Mouse (Mus musculus): ENCODE measurements around the gene Specc1. TPM values are rescaled to one million over a fixed set of nuclear protein-coding genes. Genes with fewer than 3 reads are reported as not detected.
"Not testable (repeated sequence)": the region's sequence is repeated elsewhere in the genome, so short reads cannot be mapped to it uniquely, and the experiment has no call there.

The Specc1 gene
- 6.5 and 12.0 TPM in 2 replicates for polyA plus RNA-seq (2012; rRNA removed)

DNA sequence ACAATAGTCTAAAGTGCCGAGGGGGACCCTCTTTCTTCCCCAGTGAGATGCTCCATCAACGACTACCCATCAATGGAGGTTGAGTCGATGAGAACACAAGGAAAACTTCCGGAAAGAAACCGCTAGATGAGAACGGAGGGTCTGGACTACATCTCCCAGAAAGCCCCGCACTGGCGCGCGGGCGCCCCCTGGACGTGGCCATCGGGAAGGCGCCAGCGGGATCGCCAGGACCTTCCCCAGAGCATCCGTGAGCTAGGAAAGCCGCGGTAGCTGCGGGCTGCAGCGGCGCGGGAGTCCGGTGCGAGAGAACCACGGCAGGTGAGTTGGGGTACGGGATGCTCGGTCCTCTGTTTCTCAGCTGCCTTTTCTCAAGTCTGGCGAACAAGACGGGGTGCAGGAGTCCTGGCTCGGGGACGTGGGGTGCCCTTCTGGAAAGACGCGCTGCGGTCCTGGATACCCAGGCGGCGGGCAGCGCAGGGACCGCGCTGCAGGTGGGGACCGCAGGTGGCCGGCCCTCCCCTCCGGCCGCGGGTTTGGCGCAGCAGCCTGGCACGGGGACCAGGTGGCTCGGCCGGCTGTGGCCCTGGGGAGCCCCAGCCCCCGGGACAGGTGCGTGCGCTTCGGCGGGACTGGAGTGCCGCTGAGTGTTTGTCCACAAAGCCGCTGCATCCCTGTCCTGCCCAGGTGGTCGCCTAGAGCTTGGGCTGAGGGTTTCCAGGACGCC, at the start of gene Specc1:
TSS of gene Specc1 (plus strand) at position 192 of the 724 bp plus-strand sequence.
- under 1% methylated on average over 58 of the region's 58 CpGs for WGBS
- DNase-seq (ENCODE audit: low read depth, low spot score): peak; percentile 44

DNA sequence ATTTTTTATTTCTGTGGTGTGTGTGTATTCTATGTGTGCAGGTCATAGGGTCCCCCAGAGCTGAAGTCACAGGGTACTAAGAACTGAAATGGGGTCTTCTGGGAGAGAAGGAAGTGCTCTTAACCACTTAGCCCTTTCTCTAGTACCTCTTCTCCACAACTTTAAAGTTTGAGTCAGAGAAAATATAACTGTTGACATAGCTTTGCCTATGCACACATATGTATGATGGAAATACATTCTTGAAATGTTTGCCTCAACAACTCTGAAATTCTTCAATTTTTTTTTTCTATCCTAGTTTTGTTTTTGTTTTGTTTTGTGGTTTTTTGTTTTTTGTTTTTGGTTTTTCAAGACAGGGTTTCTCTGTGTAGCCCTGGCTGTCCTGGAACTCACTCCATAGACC, 48.2 kb upstream of the Specc1 start:
- DNase-seq (ENCODE audit: low read depth, low spot score): no peak

DNA sequence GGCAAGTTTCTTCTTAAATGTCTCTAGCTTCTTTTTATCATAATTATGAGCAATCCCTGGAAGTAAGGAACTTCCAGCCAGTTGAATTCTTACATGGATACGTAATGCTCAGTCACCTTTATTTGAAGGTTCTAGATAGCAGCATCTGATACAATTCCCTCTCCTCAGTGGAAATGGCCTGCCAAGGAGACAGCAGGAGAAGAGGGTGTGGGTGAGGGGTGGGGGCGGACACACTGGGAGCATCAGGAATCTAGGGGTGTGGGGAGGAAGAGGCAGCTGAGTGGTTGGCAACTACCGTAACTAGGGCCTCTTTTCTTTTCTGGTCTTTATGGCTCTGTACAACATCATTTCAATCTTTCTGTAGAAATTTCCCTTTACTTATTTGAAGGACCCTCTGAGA, 36.9 kb upstream of the Specc1 start:
- DNase-seq (ENCODE audit: low read depth, low spot score): no peak
- 98% methylated on average over 3 of the region's 3 CpGs for WGBS

DNA sequence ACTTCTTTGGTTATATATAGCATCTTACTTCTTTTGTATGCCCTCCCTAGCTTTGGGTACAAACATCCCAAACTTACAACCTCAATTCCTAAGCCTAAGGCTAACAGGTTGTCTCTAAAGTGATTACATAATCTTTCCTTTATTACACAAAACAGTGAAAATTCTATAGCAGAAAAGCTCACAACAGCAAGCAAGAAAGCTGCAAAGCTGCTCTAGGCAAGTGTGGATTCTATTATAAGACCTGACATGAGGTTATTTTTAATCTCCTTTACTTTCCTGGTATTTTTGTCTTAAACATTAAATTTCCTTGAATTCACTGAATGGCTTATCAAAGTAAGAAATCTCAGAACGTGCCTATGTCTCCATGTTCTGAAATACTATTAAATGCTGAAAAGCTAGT, 33.3 kb upstream of the Specc1 start:
- DNase-seq (ENCODE audit: low read depth, low spot score): no peak
- WGBS: 75% methylated on average over 1 of the region's 1 CpGs

DNA sequence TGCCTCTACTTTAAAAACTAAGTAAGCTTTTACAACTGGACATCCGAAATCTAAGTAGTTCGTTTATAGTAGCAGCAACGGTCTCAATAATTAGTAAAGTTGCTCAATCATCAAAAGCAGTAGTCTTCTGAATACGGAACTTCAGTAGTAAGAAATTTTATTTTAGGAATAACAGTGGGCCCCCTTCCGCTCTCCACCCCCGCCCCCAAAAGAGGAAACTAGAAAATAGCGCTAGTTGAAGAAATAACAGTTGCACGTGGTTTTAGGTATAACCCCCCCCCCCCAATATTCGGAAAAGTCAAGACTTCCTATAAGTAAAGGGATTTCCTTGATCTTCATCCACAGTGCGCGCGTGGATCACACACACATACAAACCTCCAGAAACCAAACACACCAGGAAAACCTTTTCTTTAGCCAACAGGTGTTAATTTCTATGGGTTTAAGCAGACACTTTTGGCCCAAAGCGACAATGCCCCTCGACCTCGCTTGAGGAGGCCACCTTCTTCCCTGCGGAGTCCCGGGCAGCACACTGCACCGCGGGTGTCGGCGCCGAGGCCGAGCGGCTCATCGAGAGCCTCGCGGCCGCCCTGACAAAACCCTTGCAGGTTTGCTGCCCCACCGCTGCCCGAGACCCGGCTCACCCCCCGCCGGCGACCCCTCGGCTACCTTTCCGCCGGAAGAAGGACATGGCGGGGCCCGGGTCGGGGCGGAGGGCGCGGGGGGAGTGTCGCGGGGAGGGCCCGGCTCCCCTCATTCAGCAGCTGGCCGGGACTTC, 27.1 kb upstream of the Specc1 start:
- under 1% methylated on average over 47 of the region's 47 CpGs for WGBS
- DNase-seq (ENCODE audit: low read depth, low spot score): peak; percentile 6

DNA sequence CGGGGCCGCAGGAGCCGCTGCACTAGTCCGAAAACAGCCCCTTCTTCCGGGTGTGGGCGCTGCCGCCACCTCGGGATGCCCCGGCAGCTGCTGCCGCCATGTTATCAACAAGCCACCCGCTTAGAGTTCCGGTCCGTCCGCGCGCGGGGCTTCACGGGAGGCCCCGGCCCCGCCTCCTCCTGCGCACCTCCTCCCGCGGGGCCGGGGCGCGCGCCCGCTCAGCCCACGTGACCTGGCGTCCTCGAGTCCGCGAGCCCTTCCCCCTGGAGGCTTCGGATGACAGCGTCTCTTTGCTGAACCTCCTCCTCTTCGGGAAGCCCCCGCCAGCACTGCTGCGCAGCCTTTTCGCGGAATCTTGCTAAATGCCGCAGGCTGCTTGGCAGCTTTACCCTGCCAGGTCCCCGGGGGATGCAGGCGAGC, 26.5 kb upstream of the Specc1 start, which contains the start of gene Akap10:
TSS of gene Akap10 (minus strand) at position 155 of the 420 bp plus-strand sequence.
- WGBS: under 1% methylated on average over 43 of the region's 43 CpGs
- peak; percentile 80 for DNase-seq (ENCODE audit: low read depth, low spot score)

DNA sequence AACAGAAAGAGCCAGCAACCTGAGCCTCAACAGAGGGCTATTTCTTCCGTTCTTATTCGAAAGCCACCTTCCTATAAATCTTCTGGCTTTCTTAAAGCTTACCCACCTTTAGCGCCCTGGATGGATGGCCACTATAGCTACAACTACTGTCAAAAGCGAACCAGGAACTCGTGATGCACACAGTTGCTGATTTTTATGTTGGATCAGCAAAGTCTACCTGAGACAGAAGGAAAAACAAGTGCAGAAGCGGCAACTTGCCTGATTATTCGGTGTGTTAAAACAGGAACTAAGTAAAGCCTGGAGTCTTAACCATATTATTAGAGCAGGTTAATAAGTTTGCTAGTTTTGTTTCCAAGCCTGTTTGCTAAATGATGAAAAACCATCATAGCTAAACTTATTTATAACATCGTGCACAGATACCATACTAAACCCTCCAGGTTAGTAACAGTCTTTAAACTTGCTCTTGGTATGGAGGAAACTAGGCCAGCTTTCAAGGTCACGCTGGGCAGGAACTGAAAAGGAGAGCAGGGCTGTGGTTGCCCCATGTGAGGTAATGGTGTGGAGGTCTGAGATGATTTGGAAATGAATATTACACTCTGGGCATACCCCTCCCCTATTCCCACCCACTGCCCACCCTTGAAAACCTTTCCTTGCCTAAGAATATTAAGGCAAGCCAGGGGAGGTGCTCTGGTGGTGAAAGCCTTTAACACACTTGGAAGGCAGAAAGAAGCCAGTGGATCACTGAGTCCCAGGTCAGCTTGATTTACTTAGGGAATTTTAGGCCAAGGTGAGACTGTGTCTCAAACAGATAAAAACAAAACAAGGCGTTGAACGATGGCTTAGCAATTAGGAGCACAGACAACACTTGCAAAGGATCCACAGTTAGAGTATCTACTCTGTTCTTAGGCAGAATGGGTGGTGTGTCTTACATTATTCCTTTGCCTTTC, 25.6 kb upstream of the Specc1 start:
- WGBS: 22% methylated on average over 11 of the region's 11 CpGs
- no peak for DNase-seq (ENCODE audit: low read depth, low spot score)

DNA sequence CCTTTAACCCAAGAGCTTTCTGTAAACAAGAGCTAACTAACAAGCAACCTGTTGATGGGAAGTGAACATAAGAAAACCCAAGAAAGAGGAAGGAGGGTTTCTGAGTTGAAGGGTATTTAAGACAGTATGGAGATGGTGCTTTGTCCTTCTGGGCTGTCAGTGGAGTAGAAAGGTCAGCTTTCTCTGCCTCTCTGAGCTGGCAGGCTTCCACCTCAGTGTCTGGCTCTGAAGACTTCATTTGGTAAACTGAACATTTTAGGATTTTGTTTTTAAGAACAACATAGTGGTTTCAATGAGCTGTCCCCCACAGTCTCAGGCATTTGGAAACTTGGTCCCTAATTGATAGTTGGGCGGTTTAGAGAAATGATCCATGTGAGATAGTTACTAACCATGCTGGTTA, 18.8 kb upstream of the Specc1 start:
- WGBS: 87% methylated on average over 1 of the region's 1 CpGs
- no peak for DNase-seq (ENCODE audit: low read depth, low spot score)

DNA sequence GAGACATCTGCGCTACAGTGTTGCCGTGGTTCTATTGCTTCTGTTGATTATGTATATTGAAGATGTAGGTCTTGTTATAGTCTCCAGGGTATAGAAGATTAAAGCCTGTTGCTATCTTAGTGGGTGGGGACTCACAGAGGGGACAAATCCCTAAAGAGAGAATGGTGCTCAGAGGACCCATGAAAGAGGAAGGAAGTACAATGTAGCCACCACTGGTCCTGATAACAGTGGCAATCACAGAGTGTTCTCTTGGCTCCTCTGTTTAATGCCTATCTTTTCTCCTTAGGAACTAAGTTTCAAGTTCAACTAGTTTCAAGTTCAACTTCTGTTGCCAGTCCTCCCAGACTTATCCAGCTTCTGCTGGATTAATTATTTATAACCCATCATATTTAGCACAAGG, 13.7 kb upstream of the Specc1 start:
- 86% methylated on average over 2 of the region's 2 CpGs for WGBS
- no peak for DNase-seq (ENCODE audit: low read depth, low spot score)

DNA sequence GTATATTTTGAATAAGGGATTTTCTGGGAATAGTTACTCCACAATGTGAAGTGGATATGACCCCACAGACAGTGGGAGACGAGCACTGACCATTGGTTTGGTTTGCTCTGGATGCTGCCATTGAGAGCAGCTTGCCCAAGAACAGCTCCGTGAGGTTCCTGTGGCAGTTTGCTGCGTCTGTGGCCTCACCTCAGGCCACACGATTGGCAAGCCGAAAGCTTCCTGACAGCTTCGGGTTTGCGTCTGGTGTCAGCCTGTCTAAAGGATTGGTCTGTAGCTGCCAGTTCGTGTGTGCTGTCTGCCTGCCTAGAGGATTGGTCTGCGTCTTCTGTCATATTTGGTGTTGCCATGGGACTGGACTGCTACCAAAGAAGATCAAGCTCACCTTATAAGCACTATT, 12.1 kb upstream of the Specc1 start:
- 83% methylated on average over 9 of the region's 9 CpGs for WGBS
- no peak for DNase-seq (ENCODE audit: low read depth, low spot score)

DNA sequence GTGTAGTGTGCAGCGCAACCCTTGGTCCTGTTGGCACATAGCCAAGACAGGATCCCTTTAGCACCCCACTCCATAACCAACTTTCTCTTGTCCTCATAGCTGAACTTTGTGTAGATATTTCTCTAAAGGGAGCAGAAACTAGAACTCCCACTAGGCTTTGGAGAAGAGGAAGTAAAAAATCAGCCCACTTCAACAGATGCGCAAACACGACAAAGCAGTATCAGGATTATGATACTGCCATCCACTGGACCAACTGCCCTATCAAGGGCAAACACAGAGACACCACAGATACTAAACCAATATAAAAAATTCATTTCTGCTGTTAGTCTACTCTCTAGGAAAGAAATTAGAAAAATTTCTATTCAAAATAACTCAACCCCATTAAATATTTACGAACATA, 10.0 kb upstream of the Specc1 start:
- WGBS: 87% methylated on average over 4 of the region's 4 CpGs
- no peak for DNase-seq (ENCODE audit: low read depth, low spot score)

DNA sequence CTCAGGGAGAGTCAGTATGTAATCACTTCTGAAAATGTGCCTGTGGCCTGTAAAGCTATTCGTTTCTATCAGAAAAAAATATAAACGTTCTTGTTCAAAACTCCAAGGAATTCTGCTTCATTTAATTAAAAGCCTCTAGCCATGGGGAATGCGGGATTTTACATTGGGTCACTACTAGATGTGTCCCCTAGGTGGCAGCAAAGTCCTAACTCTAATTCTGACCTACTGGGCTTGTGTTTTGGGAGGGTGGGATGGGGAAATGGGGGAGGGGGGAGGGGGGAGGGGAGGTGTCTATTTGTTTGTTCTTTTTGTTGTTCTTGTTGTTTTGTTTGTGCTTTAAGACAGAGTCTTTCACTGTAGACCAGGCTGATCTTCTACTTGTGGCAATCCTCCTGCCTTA, 7.2 kb upstream of the Specc1 start:
- DNase-seq (ENCODE audit: low read depth, low spot score): no peak

DNA sequence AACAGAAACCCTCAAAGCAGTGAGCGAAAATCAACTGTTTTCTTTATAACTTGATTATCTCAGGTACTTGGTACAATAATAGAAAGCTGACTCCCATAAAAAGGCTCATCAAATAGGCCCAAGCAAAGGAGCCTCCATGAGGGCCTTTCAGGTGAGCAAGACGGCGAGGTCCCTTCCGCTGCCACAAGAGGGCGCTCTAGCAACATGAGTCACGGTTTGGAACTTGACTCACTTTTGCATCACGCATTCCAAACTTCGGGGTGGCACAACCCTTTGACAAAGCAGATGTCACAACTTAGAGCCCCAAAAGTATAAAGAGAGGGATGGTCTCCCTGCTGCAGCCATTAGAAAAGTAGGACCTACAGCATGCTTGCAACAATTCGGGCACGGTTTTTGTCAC, 5.9 kb upstream of the Specc1 start:
- 18% methylated on average over 10 of the region's 10 CpGs for WGBS
- peak; percentile 52 for DNase-seq (ENCODE audit: low read depth, low spot score)

More for the DNA sequence above, 7.2 kb upstream of the Specc1 start:
- 1% methylated on average over 3 of the region's 3 CpGs for WGBS

DNA sequence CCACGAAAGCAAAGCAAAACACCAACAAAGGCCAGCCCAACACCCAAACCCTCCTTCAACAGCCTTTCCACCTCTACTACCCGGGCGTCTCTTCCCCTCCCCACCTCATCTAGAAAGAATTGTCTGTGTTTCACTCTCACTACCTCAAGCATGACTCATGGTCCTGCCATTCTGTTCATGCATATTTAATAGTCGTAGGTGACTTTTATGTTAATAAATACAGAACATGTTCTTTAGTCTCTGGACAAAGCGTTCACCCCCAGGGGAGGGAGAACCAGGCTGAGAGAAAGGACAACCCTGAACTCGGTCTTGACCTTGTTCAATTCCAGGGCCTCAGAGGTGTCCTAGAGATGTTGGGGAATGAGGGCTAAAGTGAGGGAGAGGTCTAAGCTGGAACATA, 1.4 kb upstream of the Specc1 start:
- no peak for DNase-seq (ENCODE audit: low read depth, low spot score)
- 54% methylated on average over 6 of the region's 6 CpGs for WGBS

DNA sequence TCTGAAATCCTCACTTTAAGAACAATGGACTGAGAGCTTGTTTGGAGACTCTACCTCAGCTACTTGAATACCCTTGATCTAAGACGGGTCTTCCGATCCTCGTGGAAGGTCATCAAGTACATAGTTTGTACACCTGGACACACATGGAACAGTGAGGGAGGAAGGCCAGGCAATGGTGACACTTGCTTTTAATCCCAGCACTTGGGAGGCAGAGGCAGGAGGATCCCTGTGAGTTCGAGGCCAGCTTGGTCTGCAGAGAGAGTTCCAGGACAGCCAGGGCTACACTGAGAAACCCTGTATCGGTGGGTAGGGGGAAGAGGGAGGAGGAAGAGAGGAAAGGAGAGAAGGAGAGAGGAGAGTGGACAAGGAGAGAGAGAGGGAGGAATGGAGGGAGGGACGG, 612 bp upstream of the Specc1 start:
- WGBS: 83% methylated on average over 6 of the region's 6 CpGs

DNA sequence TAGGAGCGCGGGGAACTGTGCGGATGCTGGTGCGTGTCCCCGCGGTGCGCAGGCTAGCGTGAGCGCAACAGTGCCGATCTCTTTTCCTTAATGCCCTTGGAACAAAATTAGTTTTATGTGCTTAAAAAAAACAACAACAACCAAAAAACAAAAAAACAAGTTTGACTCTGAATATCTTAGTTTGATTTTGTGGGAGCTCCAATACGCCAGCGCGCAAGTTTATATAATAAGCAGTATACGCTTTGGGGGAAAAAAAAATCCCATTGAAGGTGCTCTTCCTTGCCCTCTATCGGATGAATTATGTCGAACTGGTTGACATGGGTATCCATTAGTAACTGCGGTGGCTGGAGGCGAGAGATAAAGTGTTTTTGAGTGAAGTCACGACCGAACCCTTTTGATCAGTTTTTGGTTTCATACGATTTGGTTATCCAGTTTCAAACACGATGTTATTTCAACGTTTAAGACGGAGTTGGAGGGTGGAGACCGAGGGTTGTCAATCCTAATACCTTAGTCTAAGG, 792 bp downstream of the Specc1 start:
- 5% methylated on average over 25 of the region's 25 CpGs for WGBS

More for the DNA sequence above, 612 bp upstream of the Specc1 start:
- DNase-seq (ENCODE audit: low read depth, low spot score): no peak

DNA sequence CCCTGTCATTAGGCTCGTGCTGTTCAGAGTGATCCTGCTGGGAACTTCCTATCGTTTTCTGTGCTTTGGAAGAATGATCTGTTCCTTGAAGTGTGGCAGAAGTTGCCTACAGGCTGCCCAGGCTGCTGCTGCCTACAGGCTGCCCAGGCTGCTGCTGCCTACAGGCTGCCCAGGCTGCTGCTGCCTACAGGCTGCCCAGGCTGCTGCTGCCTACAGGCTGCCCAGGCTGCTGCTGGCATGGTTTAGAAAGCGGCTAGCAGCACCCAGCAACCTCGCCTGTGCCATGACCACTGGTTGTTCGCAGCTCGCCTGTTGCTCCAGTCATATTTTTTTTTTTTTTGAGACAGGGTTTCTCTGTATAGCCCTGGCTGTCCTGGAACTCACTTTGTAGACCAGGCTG, 2.1 kb downstream of the Specc1 start:
- DNase-seq (ENCODE audit: low read depth, low spot score): not testable (repeated sequence)
- WGBS: 64% methylated on average over 6 of the region's 6 CpGs

More for the DNA sequence above, 792 bp downstream of the Specc1 start:
- no peak for DNase-seq (ENCODE audit: low read depth, low spot score)

DNA sequence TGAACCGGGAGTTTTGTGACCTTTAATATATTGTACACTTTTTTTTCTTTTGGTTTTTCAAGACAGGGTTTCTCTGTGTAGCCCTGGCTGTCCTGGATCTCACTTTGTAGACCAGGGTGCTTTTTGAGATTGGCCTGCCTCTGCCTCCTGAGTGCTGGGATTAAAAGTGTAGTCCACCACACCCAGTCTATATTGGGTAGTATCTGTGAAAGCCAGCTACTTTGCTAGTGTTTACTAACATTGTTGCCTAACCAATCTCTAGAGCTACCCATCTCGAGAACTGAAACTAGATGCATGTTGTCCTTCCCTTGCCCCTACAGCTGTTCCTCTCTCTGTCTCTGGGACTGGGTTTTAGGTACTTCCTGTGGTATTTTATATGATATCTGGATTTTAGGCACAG, 3.5 kb downstream of the Specc1 start:
- no peak for DNase-seq (ENCODE audit: low read depth, low spot score)
- 69% methylated on average over 2 of the region's 2 CpGs for WGBS

DNA sequence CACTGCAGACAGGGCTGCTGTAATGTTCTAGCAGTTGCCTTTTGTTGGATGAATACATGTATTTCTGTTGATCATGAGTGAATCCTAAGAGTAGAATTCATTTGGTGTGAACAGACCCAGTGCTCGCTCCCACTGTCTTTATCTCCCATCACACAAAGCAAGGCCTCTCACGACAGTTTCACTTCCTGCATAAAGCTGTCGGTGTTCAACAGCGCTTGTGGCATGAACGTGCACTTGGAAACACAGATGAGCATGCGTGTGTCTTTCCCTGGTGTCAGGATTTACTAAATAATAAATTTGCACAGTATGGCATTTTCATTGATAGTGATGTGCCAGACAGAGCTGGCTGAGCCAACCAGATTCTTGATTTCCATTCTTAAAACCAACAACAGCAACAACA, 6.1 kb downstream of the Specc1 start:
- 72% methylated on average over 6 of the region's 6 CpGs for WGBS
- DNase-seq (ENCODE audit: low read depth, low spot score): no peak

DNA sequence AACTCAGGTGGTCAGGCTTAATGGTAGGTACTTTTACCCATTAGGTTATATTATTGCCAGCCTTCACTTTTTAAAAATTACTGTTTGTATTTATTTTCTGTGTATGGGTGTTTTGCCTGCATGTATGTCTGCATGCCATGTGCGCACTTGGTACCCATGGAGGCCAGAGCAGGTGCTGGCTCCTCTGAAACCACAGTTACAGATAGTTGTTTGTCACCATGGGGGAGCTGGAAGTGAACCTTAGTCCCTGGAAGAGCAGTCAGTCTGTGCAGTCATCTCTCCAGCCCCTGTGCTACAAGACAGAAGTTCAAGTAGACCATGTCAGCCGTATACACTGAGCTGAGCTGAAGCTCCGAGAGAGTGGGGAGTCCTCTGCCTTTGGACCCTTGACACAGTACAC, 6.6 kb downstream of the Specc1 start:
- WGBS: 83% methylated on average over 3 of the region's 3 CpGs
- DNase-seq (ENCODE audit: low read depth, low spot score): no peak
